Mouse (Mus musculus) liver, embryonic 12.5 days (tissue): ENCODE measurements around the gene Grcc10. TPM values are rescaled to one million over a fixed set of nuclear protein-coding genes. Genes with fewer than 3 reads are reported as not detected.

Experiments
- ATAC-seq: fragments of 200-750 bp; cut with Nextera tagmentation; 2 replicates; pipeline ENCODE4 v1.8.0; 2017; ENCODE audit warnings: moderate number of reproducible peaks, mild to moderate bottlenecking, moderate library complexity
- H3K27ac ChIP-seq: fragments of 300-500 bp; sonication (generic); 2 replicates; pipeline ENCODE4 v1.5.1; 2016; ENCODE audit warnings: mild to moderate bottlenecking
- H3K27me3 ChIP-seq: fragments of 300-500 bp; sonication (generic); replicated peaks from 2 replicates; pipeline ENCODE4 v1.6.1; 2016; ENCODE audit warnings: mild to moderate bottlenecking, moderate library complexity
- H3K36me3 ChIP-seq: fragments of 300-500 bp; sonication (generic); 2 replicates; pipeline ENCODE4 v1.6.1; 2016; ENCODE audit warnings: mild to moderate bottlenecking, moderate library complexity
- H3K4me1 ChIP-seq: fragments of 300-500 bp; sonication (generic); 2 replicates; pipeline ENCODE4 v1.6.1; 2016
- H3K4me2 ChIP-seq: fragments of 300-500 bp; sonication (generic); 2 replicates; pipeline ENCODE4 v1.6.1; 2016; ENCODE audit warnings: mild to moderate bottlenecking, moderate library complexity
- H3K4me3 ChIP-seq: fragments of 300-500 bp; sonication (generic); 2 replicates; pipeline ENCODE4 v1.5.1; 2016; ENCODE audit warnings: mild to moderate bottlenecking, moderate library complexity
- H3K9ac ChIP-seq: fragments of 300-500 bp; sonication (generic); 2 replicates; pipeline ENCODE4 v1.6.1; 2016; ENCODE audit warnings: mild to moderate bottlenecking, moderate library complexity
- H3K9me3 ChIP-seq: fragments of 300-500 bp; sonication (generic); replicated peaks from 2 replicates; pipeline ENCODE4 v1.6.1; 2016; ENCODE audit warnings: mild to moderate bottlenecking, moderate library complexity
- WGBS: fragments of 180-500 bp; shearing (Covaris S2); methylation state at CpG from one replicate; pipeline ENCODE4 v1.1.7; 2016; ENCODE audit not compliant: insufficient replicate concordance; 5-methylcytosine and 5-hydroxymethylcytosine counted together
- polyA plus RNA-seq: library from polyadenylated mRNA; unstranded; fragments of >200 nt; fragmentation: Nextera tagmentation; extraction: Ambion mirVana; gene quantifications from 2 replicates; pipeline ENCODE4 v1.2.1, GENCODE M21; 2016

Gene Grcc10
- polyA plus RNA-seq, 1 experiment from 2014 or later = 109 TPM

- H3K27me3 ChIP-seq = peaks cover 89% of the 10 kb centered on the region
- H3K9ac ChIP-seq = peak within 1 kb of the TSS; percentile 44; the same call in 1 of the 2 replicates
- peak; percentile 35; the same call in 1 of the 2 replicates for ATAC-seq
- H3K4me1 ChIP-seq = peaks cover 29% of the 10 kb centered on the region
- peak within 1 kb of the TSS; percentile 75 for H3K4me2 ChIP-seq
- H3K4me3 ChIP-seq = peak within 1 kb of the TSS; percentile 53
- H3K9me3 ChIP-seq = no peaks in the 10 kb centered on the region
- WGBS = 2% methylated on average over 54 of the region's 54 CpGs
- no peaks in the 10 kb centered on the region for H3K36me3 ChIP-seq
- no peak within 1 kb of the TSS for H3K27ac ChIP-seq
These were observed 28.1 kb upstream of the Grcc10 start, which contains the start of gene Eno2 for GRCm38 (mm10) chr6:124769101-124769765. Eno2 (minus strand) TSS chr6:124769673.

- no peaks in the 10 kb centered on the region for H3K36me3 ChIP-seq
- H3K4me3 ChIP-seq = peak overlapping the region; percentile 53
- no peak for ATAC-seq
- H3K4me2 ChIP-seq = peak overlapping the region; percentile 75
- H3K27ac ChIP-seq = no peak overlapping the region
- 2% methylated on average over 9 of the region's 9 CpGs for WGBS
- H3K9ac ChIP-seq = no peak overlapping the region
- H3K9me3 ChIP-seq = no peaks in the 10 kb centered on the region
- H3K4me1 ChIP-seq = peaks cover 29% of the 10 kb centered on the region
- peaks cover 92% of the 10 kb centered on the region for H3K27me3 ChIP-seq
These were observed 27.5 kb upstream of the Grcc10 start for GRCm38 (mm10) chr6:124768704-124769044.

GRCm38 (mm10) chr6:124767920-124768703, 26.9 kb upstream of the Grcc10 start:
- Histone ChIP-seq H3K9me3 (no peaks in the 10 kb centered on the region), H3K4me1 (peaks cover 29% of the 10 kb centered on the region), H3K27me3 (peaks cover 92% of the 10 kb centered on the region), H3K9ac (no peak overlapping the region), H3K36me3 (no peaks in the 10 kb centered on the region), H3K4me3 (peak overlapping the region; percentile 53), H3K4me2 (peak overlapping the region; percentile 75), H3K27ac (no peak overlapping the region)
- ATAC-seq = peak; percentile 30
- WGBS = 22% methylated on average over 19 of the region's 19 CpGs

- no peak overlapping the region for H3K27ac ChIP-seq
- H3K4me1 ChIP-seq = peaks cover 29% of the 10 kb centered on the region
- H3K9me3 ChIP-seq = no peaks in the 10 kb centered on the region
- H3K36me3 ChIP-seq = no peaks in the 10 kb centered on the region
- peaks cover 92% of the 10 kb centered on the region for H3K27me3 ChIP-seq
- no peak overlapping the region for H3K9ac ChIP-seq
- H3K4me2 ChIP-seq = 0 out of 2 replicates have a peak overlapping the region, but pooled peaks have one; percentile 3
- H3K4me3 ChIP-seq = no peak overlapping the region
- 68% methylated on average over 4 of the region's 4 CpGs for WGBS
- no peak for ATAC-seq
These were observed 26.4 kb upstream of the Grcc10 start for GRCm38 (mm10) chr6:124767536-124767919.

- H3K27me3 ChIP-seq = peaks cover 95% of the 10 kb centered on the region
- H3K9ac ChIP-seq = no peak overlapping the region
- no peaks in the 10 kb centered on the region for H3K36me3 ChIP-seq
- ATAC-seq = no peak
- WGBS = 76% methylated on average over 7 of the region's 7 CpGs
- H3K9me3 ChIP-seq = no peaks in the 10 kb centered on the region
- H3K4me1 ChIP-seq = peaks cover 29% of the 10 kb centered on the region
- H3K27ac ChIP-seq = no peak overlapping the region
- no peak overlapping the region for H3K4me3 ChIP-seq
- H3K4me2 ChIP-seq = no peak overlapping the region
These were observed 24.8 kb upstream of the Grcc10 start for GRCm38 (mm10) chr6:124765951-124766350.

- H3K27ac ChIP-seq = no peak overlapping the region
- 6% methylated on average over 5 of the region's 5 CpGs for WGBS
- ATAC-seq = no peak
- no peak overlapping the region for H3K4me3 ChIP-seq
- 0 out of 2 replicates have a peak overlapping the region, but pooled peaks have one; percentile 25 for H3K4me2 ChIP-seq
- 0 out of 2 replicates have a peak overlapping the region, but pooled peaks have one; percentile 8 for H3K9ac ChIP-seq
- peaks cover 98% of the 10 kb centered on the region for H3K27me3 ChIP-seq
- no peaks in the 10 kb centered on the region for H3K9me3 ChIP-seq
- H3K4me1 ChIP-seq = peaks cover 36% of the 10 kb centered on the region
- no peaks in the 10 kb centered on the region for H3K36me3 ChIP-seq
These were observed 18.1 kb upstream of the Grcc10 start for GRCm38 (mm10) chr6:124759259-124759658.

GRCm38 (mm10) chr6:124758849-124759232, 17.7 kb upstream of the Grcc10 start:
- H3K4me1 ChIP-seq = peaks cover 40% of the 10 kb centered on the region
- H3K4me2 ChIP-seq = 0 out of 2 replicates have a peak overlapping the region, but pooled peaks have one; percentile 25
- no peak overlapping the region for H3K27ac ChIP-seq
- no peak for ATAC-seq
- H3K9ac ChIP-seq = 0 out of 2 replicates have a peak overlapping the region, but pooled peaks have one; percentile 8
- no peak overlapping the region for H3K4me3 ChIP-seq
- 40% methylated on average over 2 of the region's 2 CpGs for WGBS
- peaks cover 98% of the 10 kb centered on the region for H3K27me3 ChIP-seq
- no peaks in the 10 kb centered on the region for H3K9me3 ChIP-seq
- H3K36me3 ChIP-seq = no peaks in the 10 kb centered on the region

GRCm38 (mm10) chr6:124757909-124758848, 17.0 kb upstream of the Grcc10 start:
- Histone ChIP-seq H3K4me1 (peaks cover 41% of the 10 kb centered on the region), H3K9me3 (no peaks in the 10 kb centered on the region), H3K4me2 (peak overlapping the region; percentile 93), H3K36me3 (no peaks in the 10 kb centered on the region), H3K4me3 (peak overlapping the region; percentile 71; the same call in 1 of the 2 replicates), H3K27ac (no peak overlapping the region), H3K27me3 (peaks cover 98% of the 10 kb centered on the region), H3K9ac (no peak overlapping the region)
- WGBS = 55% methylated on average over 5 of the region's 5 CpGs
- no peak for ATAC-seq

- Histone ChIP-seq H3K4me1 (peaks cover 41% of the 10 kb centered on the region), H3K36me3 (no peaks in the 10 kb centered on the region), H3K4me2 (peak overlapping the region; percentile 93), H3K27ac (peak overlapping the region; percentile 72), H3K9ac (no peak overlapping the region), H3K4me3 (peak overlapping the region; percentile 71), H3K27me3 (peaks cover 98% of the 10 kb centered on the region), H3K9me3 (no peaks in the 10 kb centered on the region)
- WGBS = 27% methylated on average over 5 of the region's 5 CpGs
- ATAC-seq = no peak
These were observed 16.2 kb upstream of the Grcc10 start for GRCm38 (mm10) chr6:124757351-124757880.

GRCm38 (mm10) chr6:124756652-124757350, 15.6 kb upstream of the Grcc10 start:
- peak overlapping the region; percentile 93 for H3K4me2 ChIP-seq
- H3K4me1 ChIP-seq = peaks cover 41% of the 10 kb centered on the region
- ATAC-seq = peak; percentile 42
- H3K9ac ChIP-seq = peak overlapping the region; percentile 72
- peaks cover 94% of the 10 kb centered on the region for H3K27me3 ChIP-seq
- H3K27ac ChIP-seq = peak overlapping the region; percentile 72
- 2% methylated on average over 53 of the region's 54 CpGs for WGBS
- H3K4me3 ChIP-seq = peak overlapping the region; percentile 71
- no peaks in the 10 kb centered on the region for H3K36me3 ChIP-seq
- H3K9me3 ChIP-seq = no peaks in the 10 kb centered on the region
